Mouse (Mus musculus): ENCODE results near the gene Fam160a1. TPM values are rescaled to one million over a fixed set of nuclear protein-coding genes. Genes with fewer than 3 reads are reported as not detected.

Fam160a1 gene
- 3.0 and 3.1 TPM in 2 replicates for polyA plus RNA-seq (2015; fragmentation: Nextera tagmentation; extraction: Ambion mirVana)

GRCm38 (mm10) chr3:85817191-85817590, at the start of gene Fam160a1:
Gene Fam160a1, minus strand, starts transcription at chr3:85817291.
- 85% methylated on average over 2 of the region's 2 CpGs for WGBS

GRCm38 (mm10) chr3:85863996-85864395, 46.9 kb upstream of the Fam160a1 start:
- no peak for ATAC-seq (ENCODE audit: low FRiP score, low read depth)
- Histone ChIP-seq H3K4me2 (replicated peaks) (no peak overlapping the region), H3K9ac (no peak overlapping the region), H3K27ac (no peak overlapping the region), H3K9me3 (peaks cover 2% of the 10 kb centered on the region; the same call in 1 of the 2 replicates), H3K36me3 (no peaks in the 10 kb centered on the region), H3K27me3 (no peaks in the 10 kb centered on the region), H3K4me3 (no peak overlapping the region), H3K4me1 (no peaks in the 10 kb centered on the region)
- WGBS: 27% methylated on average over 3 of the region's 3 CpGs

More at GRCm38 (mm10) chr3:85817191-85817590, at the start of gene Fam160a1:
- peaks cover 16% of the 10 kb centered on the region for H3K4me1 ChIP-seq
- H3K9ac ChIP-seq: no peak within 1 kb of the TSS
- no peak within 1 kb of the TSS for H3K4me2 ChIP-seq (replicated peaks)
- no peaks in the 10 kb centered on the region for H3K36me3 ChIP-seq
- H3K4me3 ChIP-seq: no peak within 1 kb of the TSS
- no peaks in the 10 kb centered on the region for H3K27me3 ChIP-seq
- no peak for ATAC-seq (ENCODE audit: low FRiP score, low read depth)
- no peaks in the 10 kb centered on the region for H3K9me3 ChIP-seq
- no peak within 1 kb of the TSS for H3K27ac ChIP-seq

DNA sequence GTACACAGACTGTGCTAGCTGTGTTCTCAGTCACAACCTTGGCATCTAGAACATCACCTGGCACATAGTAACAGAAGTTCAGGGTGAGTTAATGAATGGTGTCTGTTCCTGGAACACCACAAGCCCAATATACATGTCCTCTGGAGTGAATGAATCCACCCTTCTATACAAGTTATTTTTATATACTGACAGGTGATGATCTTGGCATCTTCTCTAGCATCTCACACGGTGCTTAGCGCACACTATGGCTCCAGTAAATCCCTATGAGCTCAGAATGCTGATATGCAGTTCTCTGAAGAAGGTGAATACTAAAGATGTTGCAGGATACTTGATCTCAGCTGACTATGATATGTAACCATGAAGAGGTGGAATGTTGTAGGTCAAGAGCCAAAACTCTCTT, 45.8 kb upstream of the Fam160a1 start:
- no peaks in the 10 kb centered on the region for H3K27me3 ChIP-seq

DNA sequence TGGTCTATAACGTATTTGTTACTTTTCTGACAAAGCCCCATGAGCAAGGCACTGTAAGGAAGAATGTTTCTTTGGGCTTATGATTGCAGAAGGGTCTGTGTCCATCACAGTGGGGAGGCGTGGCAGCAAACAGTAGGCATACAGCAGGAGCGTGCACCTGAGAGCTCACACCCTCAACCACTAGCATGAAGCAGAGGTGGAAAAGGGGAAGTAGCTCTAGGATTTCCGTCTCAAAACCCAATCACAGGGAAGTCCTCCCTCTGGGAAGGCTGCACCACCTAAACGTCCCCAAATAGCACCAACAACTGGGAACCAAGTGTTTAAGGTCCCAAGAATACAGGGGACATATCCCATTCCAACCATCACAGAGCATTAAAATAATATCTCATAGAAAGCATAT, 43.9 kb upstream of the Fam160a1 start:
- WGBS: 87% methylated on average over 5 of the region's 5 CpGs

More for the DNA sequence above, 45.8 kb upstream of the Fam160a1 start:
- Histone ChIP-seq H3K4me3 (no peak overlapping the region), H3K36me3 (no peaks in the 10 kb centered on the region), H3K4me1 (peaks cover 9% of the 10 kb centered on the region), H3K27ac (no peak overlapping the region), H3K4me2 (replicated peaks) (no peak overlapping the region), H3K9ac (no peak overlapping the region), H3K9me3 (no peaks in the 10 kb centered on the region)
- no peak for ATAC-seq (ENCODE audit: low FRiP score, low read depth)
- WGBS: 81% methylated on average over 2 of the region's 2 CpGs

DNA sequence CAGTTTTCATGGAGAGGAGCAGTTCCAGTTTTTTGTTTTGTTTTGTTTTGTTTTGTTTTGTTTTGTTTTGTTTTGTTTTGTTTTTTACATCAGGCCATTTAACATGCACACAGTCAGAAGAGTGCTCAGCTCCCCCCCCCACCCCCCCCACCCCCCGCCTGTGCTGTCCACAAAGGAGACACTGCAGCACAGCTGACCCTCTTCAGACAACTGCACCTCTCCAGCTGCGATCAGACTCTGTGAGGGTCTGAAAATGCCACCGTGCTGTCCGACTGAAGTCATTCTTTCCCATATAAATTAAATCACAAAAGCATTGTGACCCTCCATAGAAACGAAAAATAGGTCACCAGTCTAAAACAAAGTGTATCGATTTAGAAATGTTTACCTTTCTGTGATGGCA, 42.2 kb upstream of the Fam160a1 start:
- Histone ChIP-seq H3K27me3 (no peaks in the 10 kb centered on the region), H3K36me3 (no peaks in the 10 kb centered on the region), H3K27ac (no peak overlapping the region), H3K4me1 (peaks cover 9% of the 10 kb centered on the region), H3K4me3 (no peak overlapping the region), H3K9me3 (no peaks in the 10 kb centered on the region), H3K4me2 (replicated peaks) (no peak overlapping the region), H3K9ac (no peak overlapping the region)
- ATAC-seq (ENCODE audit: low FRiP score, low read depth): no peak
- 82% methylated on average over 6 of the region's 6 CpGs for WGBS

More for the DNA sequence above, 43.9 kb upstream of the Fam160a1 start:
- Histone ChIP-seq H3K4me1 (peaks cover 9% of the 10 kb centered on the region), H3K4me2 (replicated peaks) (no peak overlapping the region), H3K27ac (no peak overlapping the region), H3K4me3 (no peak overlapping the region), H3K27me3 (no peaks in the 10 kb centered on the region), H3K9ac (no peak overlapping the region), H3K36me3 (no peaks in the 10 kb centered on the region), H3K9me3 (no peaks in the 10 kb centered on the region)
- no peak for ATAC-seq (ENCODE audit: low FRiP score, low read depth)

DNA sequence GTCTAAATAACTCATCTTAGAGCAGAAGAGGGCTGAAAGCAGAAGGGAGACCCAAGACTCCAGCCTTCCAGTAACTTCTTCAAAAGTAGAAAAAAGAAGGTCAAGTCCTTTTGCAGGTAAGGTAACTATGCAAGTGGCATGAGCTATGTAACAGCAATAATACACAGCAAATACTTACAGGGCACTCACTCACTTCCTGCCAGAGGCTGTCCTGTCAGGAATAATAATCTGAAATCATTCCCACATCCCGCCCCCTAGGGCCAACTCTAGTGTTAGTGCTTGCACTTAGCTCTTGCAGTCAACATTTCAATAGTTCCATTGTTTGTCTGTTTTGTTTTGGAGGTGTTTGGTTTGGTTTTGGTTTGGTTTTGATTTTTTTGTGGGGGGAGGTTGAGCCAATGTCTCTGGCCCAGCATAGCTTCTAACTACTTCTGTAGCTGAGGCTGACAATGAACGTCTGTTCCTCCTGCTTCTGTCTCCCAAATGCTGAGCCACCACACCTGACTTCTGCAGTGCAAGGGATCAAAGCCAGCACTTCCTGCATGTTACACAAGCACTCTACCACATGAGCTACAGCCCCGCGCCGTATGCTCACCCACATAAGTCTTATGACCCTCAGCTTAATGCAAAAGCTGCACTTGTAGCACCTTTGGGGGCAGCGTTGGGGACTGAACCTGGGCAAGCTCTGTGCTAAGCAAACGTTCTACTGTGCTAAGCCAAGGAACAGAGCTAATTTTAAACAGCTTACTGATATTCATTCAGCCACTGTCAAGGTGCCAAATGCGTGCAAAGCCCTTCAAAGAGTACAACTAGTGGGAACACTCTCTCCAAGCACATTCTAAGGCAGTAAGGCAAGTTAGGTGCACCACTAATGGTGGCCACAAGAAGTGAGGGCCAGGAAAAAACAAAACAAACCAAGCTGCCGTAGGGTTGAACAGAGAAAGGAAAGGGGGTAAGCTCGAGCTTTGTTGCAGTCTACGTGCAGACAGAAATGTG, 41.3 kb upstream of the Fam160a1 start:
- H3K9ac ChIP-seq: no peak overlapping the region
- no peaks in the 10 kb centered on the region for H3K36me3 ChIP-seq
- H3K9me3 ChIP-seq: no peaks in the 10 kb centered on the region
- no peak overlapping the region for H3K27ac ChIP-seq
- no peaks in the 10 kb centered on the region for H3K27me3 ChIP-seq
- no peak overlapping the region for H3K4me3 ChIP-seq
- no peak for ATAC-seq (ENCODE audit: low FRiP score, low read depth)
- peaks cover 9% of the 10 kb centered on the region for H3K4me1 ChIP-seq
- WGBS: 54% methylated on average over 11 of the region's 11 CpGs
- H3K4me2 ChIP-seq (replicated peaks): no peak overlapping the region

- no peaks in the 10 kb centered on the region for H3K36me3 ChIP-seq
- no peak overlapping the region for H3K4me2 ChIP-seq (replicated peaks)
- peaks cover 9% of the 10 kb centered on the region for H3K4me1 ChIP-seq
- H3K27ac ChIP-seq: no peak overlapping the region
- H3K27me3 ChIP-seq: no peaks in the 10 kb centered on the region
- no peaks in the 10 kb centered on the region for H3K9me3 ChIP-seq
- no peak overlapping the region for H3K9ac ChIP-seq
- no peak for ATAC-seq (ENCODE audit: low FRiP score, low read depth)
- no peak overlapping the region for H3K4me3 ChIP-seq
- WGBS: 53% methylated on average over 4 of the region's 4 CpGs
Observed at GRCm38 (mm10) chr3:85857083-85857482, 40.0 kb upstream of the Fam160a1 start.

- Histone ChIP-seq H3K27ac (no peak overlapping the region), H3K9me3 (no peaks in the 10 kb centered on the region), H3K4me2 (replicated peaks) (no peak overlapping the region), H3K9ac (no peak overlapping the region), H3K36me3 (no peaks in the 10 kb centered on the region), H3K4me1 (peaks cover 9% of the 10 kb centered on the region), H3K27me3 (no peaks in the 10 kb centered on the region), H3K4me3 (no peak overlapping the region)
- no peak for ATAC-seq (ENCODE audit: low FRiP score, low read depth)
- 89% methylated on average over 5 of the region's 5 CpGs for WGBS
Observed at GRCm38 (mm10) chr3:85855947-85856346, 38.9 kb upstream of the Fam160a1 start.

GRCm38 (mm10) chr3:85855043-85855442, 38.0 kb upstream of the Fam160a1 start:
- peaks cover 9% of the 10 kb centered on the region for H3K4me1 ChIP-seq
- H3K4me3 ChIP-seq: no peak overlapping the region
- ATAC-seq (ENCODE audit: low FRiP score, low read depth): no peak
- no peaks in the 10 kb centered on the region for H3K36me3 ChIP-seq
- no peaks in the 10 kb centered on the region for H3K27me3 ChIP-seq
- 82% methylated on average over 3 of the region's 3 CpGs for WGBS
- no peak overlapping the region for H3K4me2 ChIP-seq (replicated peaks)
- H3K9ac ChIP-seq: no peak overlapping the region
- H3K27ac ChIP-seq: no peak overlapping the region
- no peaks in the 10 kb centered on the region for H3K9me3 ChIP-seq

DNA sequence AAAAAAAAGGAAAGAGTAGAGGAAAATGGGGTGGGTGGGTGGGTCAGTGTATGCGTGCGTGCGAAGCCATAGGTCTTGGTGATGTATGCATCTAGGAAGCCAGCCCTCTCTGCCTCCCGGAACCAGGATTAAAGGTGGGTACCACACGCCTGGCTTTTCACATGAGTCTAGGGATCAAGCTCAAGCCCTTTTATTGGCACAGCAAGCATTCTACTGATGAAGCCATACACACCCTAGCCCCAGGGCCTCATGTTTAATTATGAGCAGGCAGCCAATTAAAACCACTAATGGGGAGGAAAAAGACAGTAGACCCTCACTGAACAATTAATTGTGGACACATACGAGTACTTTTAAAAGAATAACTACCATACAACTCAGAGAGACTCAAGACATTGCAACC, 37.1 kb upstream of the Fam160a1 start:
- H3K9me3 ChIP-seq: no peaks in the 10 kb centered on the region
- H3K36me3 ChIP-seq: no peaks in the 10 kb centered on the region
- H3K4me1 ChIP-seq: peaks cover 9% of the 10 kb centered on the region
- ATAC-seq (ENCODE audit: low FRiP score, low read depth): no peak
- no peak overlapping the region for H3K27ac ChIP-seq
- no peaks in the 10 kb centered on the region for H3K27me3 ChIP-seq
- no peak overlapping the region for H3K4me3 ChIP-seq
- WGBS: 57% methylated on average over 6 of the region's 6 CpGs
- H3K9ac ChIP-seq: no peak overlapping the region
- no peak overlapping the region for H3K4me2 ChIP-seq (replicated peaks)

DNA sequence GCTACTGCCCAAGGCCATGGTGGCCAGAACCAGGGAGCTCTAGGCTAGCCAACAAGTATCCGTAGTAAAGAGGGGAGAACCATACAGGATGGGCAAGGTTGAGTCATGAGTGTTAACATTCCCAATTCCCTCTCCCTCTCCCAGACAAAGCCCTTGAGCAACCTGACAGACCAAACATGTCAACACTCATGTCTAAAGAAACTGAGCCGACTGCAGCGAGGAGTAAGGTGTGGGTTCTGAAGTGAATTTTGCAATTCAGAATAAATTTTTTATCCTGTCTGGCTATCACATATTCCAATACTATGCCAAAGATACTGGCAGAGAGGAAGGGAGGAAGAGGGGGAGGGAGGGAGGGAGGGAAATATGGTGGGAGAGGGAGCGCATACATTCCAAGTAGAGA, 36.6 kb upstream of the Fam160a1 start:
- no peaks in the 10 kb centered on the region for H3K9me3 ChIP-seq
- 84% methylated on average over 4 of the region's 4 CpGs for WGBS
- H3K27ac ChIP-seq: no peak overlapping the region
- no peak overlapping the region for H3K4me2 ChIP-seq (replicated peaks)
- H3K4me3 ChIP-seq: no peak overlapping the region
- H3K4me1 ChIP-seq: peaks cover 7% of the 10 kb centered on the region
- H3K9ac ChIP-seq: no peak overlapping the region
- no peaks in the 10 kb centered on the region for H3K27me3 ChIP-seq
- ATAC-seq (ENCODE audit: low FRiP score, low read depth): no peak
- H3K36me3 ChIP-seq: no peaks in the 10 kb centered on the region

GRCm38 (mm10) chr3:85850079-85850478, 33.0 kb upstream of the Fam160a1 start:
- WGBS: 97% methylated on average over 1 of the region's 1 CpGs
- H3K4me3 ChIP-seq: no peak overlapping the region
- no peak for ATAC-seq (ENCODE audit: low FRiP score, low read depth)
- H3K36me3 ChIP-seq: no peaks in the 10 kb centered on the region
- H3K27ac ChIP-seq: no peak overlapping the region
- 0 out of 2 replicates have a peak, but pooled peaks cover 2% of the 10 kb centered on the region for H3K4me1 ChIP-seq
- H3K27me3 ChIP-seq: no peaks in the 10 kb centered on the region
- no peak overlapping the region for H3K9ac ChIP-seq
- H3K9me3 ChIP-seq: 0 out of 2 replicates have a peak, but pooled peaks cover 5% of the 10 kb centered on the region
- H3K4me2 ChIP-seq (replicated peaks): no peak overlapping the region
